Mouse (Mus musculus) midbrain, embryonic 15.5 days (tissue): Measurements from ENCODE around the gene Ska3. TPM values are rescaled to one million over a fixed set of nuclear protein-coding genes. Genes with fewer than 3 reads are reported as not detected.

Experiments
- ATAC-seq: fragments of 200-750 bp; cut with Nextera tagmentation; replicated peaks from 2 replicates; pipeline ENCODE4 v1.8.0; 2017; ENCODE audit warnings: moderate TSS enrichment
- H3K27ac ChIP-seq: fragments of 300-500 bp; sonication (generic); 2 replicates; pipeline ENCODE4 v1.5.1; 2015; ENCODE audit warnings: mild to moderate bottlenecking, inconsistent platforms
- H3K27me3 ChIP-seq: fragments of 300-500 bp; sonication (generic); replicated peaks from 2 replicates; pipeline ENCODE4 v1.6.1; 2015; ENCODE audit warnings: inconsistent platforms
- H3K36me3 ChIP-seq: fragments of 300-500 bp; sonication (generic); replicated peaks from 2 replicates; pipeline ENCODE4 v1.6.1; 2015; ENCODE audit warnings: inconsistent platforms
- H3K4me1 ChIP-seq: fragments of 300-500 bp; sonication (generic); 2 replicates; pipeline ENCODE4 v1.6.1; 2015; ENCODE audit warnings: inconsistent platforms
- H3K4me2 ChIP-seq: fragments of 300-500 bp; sonication (generic); 2 replicates; pipeline ENCODE4 v1.6.1; 2015; ENCODE audit warnings: inconsistent platforms, mild to moderate bottlenecking, moderate library complexity
- H3K4me3 ChIP-seq: fragments of 300-500 bp; sonication (generic); 2 replicates; pipeline ENCODE4 v1.5.1; 2015; ENCODE audit warnings: mild to moderate bottlenecking, inconsistent platforms
- H3K9ac ChIP-seq: fragments of 300-500 bp; sonication (generic); 2 replicates; pipeline ENCODE4 v1.6.1; 2015; ENCODE audit warnings: mild to moderate bottlenecking, inconsistent platforms
- H3K9me3 ChIP-seq: fragments of 300-500 bp; sonication (generic); 2 replicates; pipeline ENCODE4 v1.6.1; 2016; ENCODE audit warnings: inconsistent platforms
- WGBS: fragments of 180-500 bp; shearing (Covaris S2); methylation state at CpG from one replicate; pipeline ENCODE4 v1.1.7; 2015; ENCODE audit warnings: mixed read lengths; 5-methylcytosine and 5-hydroxymethylcytosine counted together
- microRNA-seq: library from miRNA; unstranded; fragments of <30 nt; microRNA quantifications from one replicate; pipeline ENCODE4, GENCODE M21; 2016
- polyA plus RNA-seq: library from polyadenylated mRNA; unstranded; fragments of >200 nt; fragmentation: Nextera tagmentation; extraction: Ambion mirVana; gene quantifications from 2 replicates; pipeline ENCODE4 v1.2.1, GENCODE M21; 2015

Ska3 gene
- polyA plus RNA-seq, 1 experiment from 2014 or later = 6.9 TPM

- 92% methylated on average over 9 of the region's 9 CpGs for WGBS
- no peak overlapping the region for H3K27ac ChIP-seq
- H3K9me3 ChIP-seq = no peaks in the 10 kb centered on the region
- no peak overlapping the region for H3K9ac ChIP-seq
- no peak for ATAC-seq
- no peak overlapping the region for H3K4me2 ChIP-seq
- H3K4me3 ChIP-seq = no peak overlapping the region
- no peaks in the 10 kb centered on the region for H3K36me3 ChIP-seq
- H3K27me3 ChIP-seq = no peaks in the 10 kb centered on the region
- no peaks in the 10 kb centered on the region for H3K4me1 ChIP-seq
Observed at GRCm38 (mm10) chr14:57789759-57790158, 36.2 kb downstream of the Ska3 start.

GRCm38 (mm10) chr14:57789311-57789710, 36.7 kb downstream of the Ska3 start:
- H3K4me3 ChIP-seq = no peak overlapping the region
- H3K36me3 ChIP-seq = no peaks in the 10 kb centered on the region
- no peaks in the 10 kb centered on the region for H3K27me3 ChIP-seq
- WGBS = 80% methylated on average over 2 of the region's 2 CpGs
- no peak for ATAC-seq
- H3K9me3 ChIP-seq = no peaks in the 10 kb centered on the region
- no peaks in the 10 kb centered on the region for H3K4me1 ChIP-seq
- H3K4me2 ChIP-seq = no peak overlapping the region
- no peak overlapping the region for H3K27ac ChIP-seq
- H3K9ac ChIP-seq = no peak overlapping the region

- Histone ChIP-seq H3K9ac (no peak overlapping the region), H3K27me3 (no peaks in the 10 kb centered on the region), H3K27ac (no peak overlapping the region), H3K4me1 (no peaks in the 10 kb centered on the region), H3K4me3 (no peak overlapping the region), H3K9me3 (no peaks in the 10 kb centered on the region), H3K4me2 (no peak overlapping the region), H3K36me3 (no peaks in the 10 kb centered on the region)
- 68% methylated on average over 4 of the region's 4 CpGs for WGBS
- no peak for ATAC-seq
Observed at GRCm38 (mm10) chr14:57787406-57787805, 38.6 kb downstream of the Ska3 start.

- no peaks in the 10 kb centered on the region for H3K36me3 ChIP-seq
- no peak overlapping the region for H3K27ac ChIP-seq
- no peak overlapping the region for H3K9ac ChIP-seq
- no peaks in the 10 kb centered on the region for H3K4me1 ChIP-seq
- H3K4me2 ChIP-seq = no peak overlapping the region
- no peaks in the 10 kb centered on the region for H3K9me3 ChIP-seq
- H3K27me3 ChIP-seq = no peaks in the 10 kb centered on the region
- WGBS = 89% methylated on average over 6 of the region's 6 CpGs
- H3K4me3 ChIP-seq = no peak overlapping the region
- no peak for ATAC-seq
Observed at GRCm38 (mm10) chr14:57772157-57772815, 53.7 kb downstream of the Ska3 start.

- Histone ChIP-seq H3K27me3 (no peaks in the 10 kb centered on the region), H3K27ac (no peak overlapping the region), H3K9me3 (no peaks in the 10 kb centered on the region), H3K4me2 (no peak overlapping the region), H3K36me3 (no peaks in the 10 kb centered on the region), H3K9ac (no peak overlapping the region), H3K4me3 (no peak overlapping the region), H3K4me1 (no peaks in the 10 kb centered on the region)
- ATAC-seq = no peak
- WGBS = 96% methylated on average over 5 of the region's 5 CpGs
Observed at GRCm38 (mm10) chr14:57769102-57769501, 56.9 kb downstream of the Ska3 start.

- H3K27ac ChIP-seq = no peak overlapping the region
- H3K4me2 ChIP-seq = no peak overlapping the region
- no peak for ATAC-seq
- WGBS = 48% methylated on average over 10 of the region's 10 CpGs
- H3K4me1 ChIP-seq = no peaks in the 10 kb centered on the region
- no peak overlapping the region for H3K4me3 ChIP-seq
- no peaks in the 10 kb centered on the region for H3K27me3 ChIP-seq
- H3K36me3 ChIP-seq = no peaks in the 10 kb centered on the region
- H3K9ac ChIP-seq = no peak overlapping the region
- H3K9me3 ChIP-seq = no peaks in the 10 kb centered on the region
Observed at GRCm38 (mm10) chr14:57760447-57761412, 65.3 kb downstream of the Ska3 start.

- Histone ChIP-seq H3K4me3 (no peak within 1 kb of the TSS), H3K4me1 (0 out of 2 replicates have a peak, but pooled peaks cover 3% of the 10 kb centered on the region), H3K36me3 (no peaks in the 10 kb centered on the region), H3K27me3 (no peaks in the 10 kb centered on the region), H3K4me2 (no peak within 1 kb of the TSS), H3K9me3 (no peaks in the 10 kb centered on the region), H3K27ac (no peak within 1 kb of the TSS), H3K9ac (no peak within 1 kb of the TSS)
- ATAC-seq = no peak
- WGBS = 87% methylated on average over 4 of the region's 4 CpGs
Observed at GRCm38 (mm10) chr14:57758237-57758636, 67.7 kb downstream of the Ska3 start, which contains the start of gene Lats2. Gene Lats2 (minus strand): TSS chr14:57758388.

Small RNA genes lying within 50 kb of the gene (microRNA-seq; reads per million reads assigned to microRNA genes)
- 0.55 reads per million for gene Mir3077

Other genes with a start within 250 kb of the Ska3 start
- 12.9 and 13.1 TPM in 2 replicates for gene Xpo4, start 160.8 kb downstream of the Ska3 start, polyA plus RNA-seq
- not detected in 2 replicates for gene Gm49361, start 80.1 kb downstream of the Ska3 start, polyA plus RNA-seq
- 7.6 TPM in 2 replicates for gene Lats2, start 67.8 kb downstream of the Ska3 start, polyA plus RNA-seq
- gene Sap18, start 28.0 kb downstream of the Ska3 start, polyA plus RNA-seq = 25.4 and 29.5 TPM in 2 replicates
- gene Mrpl57, start within 50 bp of the Ska3 start, polyA plus RNA-seq = 128 and 132 TPM in 2 replicates
- gene Zdhhc20, start 64.1 kb upstream of the Ska3 start, polyA plus RNA-seq = 37.4 and 41.3 TPM in 2 replicates
- gene Micu2, start 173.1 kb upstream of the Ska3 start, polyA plus RNA-seq = 69.3 and 70.7 TPM in 2 replicates
- gene Fgf9, start 244.4 kb upstream of the Ska3 start, polyA plus RNA-seq = 20.8 and 21.0 TPM in 2 replicates